Comparison of ENCODE assay signal across 9 mouse cellular contexts in genomic region chr6:122742228-122742899, GRCm38 (mm10). TPM values are rescaled to one million over a fixed set of nuclear protein-coding genes. Genes with fewer than 3 reads are reported as not detected.
DNase-seq lines count a peak whose midpoint lies in the region; ATAC-seq and TF ChIP-seq lines count a peak whose summit lies in the region.
"Had no signal": no experiment of that assay in that cellular context is flagged by ENCODE, and none has a peak within 500 bp of the region (broad histone marks: within the 10 kb centered on the region; RNA-seq: fewer than 3 reads in every experiment).

No protein-coding gene starts in this region.

- peak overlapping the region; percentile 57 for H3K4me2 ChIP-seq in hindbrain, embryonic 16.5 days (ENCODE audit: low read length)

- intact Hi-C loops in left cerebral cortex, postnatal 25 days (cut with DNase I), result loop anchor here (1.0 to 5.0 kb wide), 2 partner anchors 22 to 130 kb away; partner anchors contain the start of gene Necap1

- in situ Hi-C loops in ES-E14 (cut with MboI; ENCODE audit: low sequenced_read_pairs in 2 of 2, unreplicated experiment in 2 of 2), result loop anchor here in 1 of 2 experiments (25.0 kb wide), 1 partner anchor 405 kb away; the partner anchor contains the start of gene Phc1

- peaks cover 30% of the 10 kb centered on the region for H3K36me3 ChIP-seq in ES-E14 (ENCODE audit: control insufficient read depth, insufficient read depth, low read length, poor library complexity, severe bottlenecking)
- H3K36me3 ChIP-seq in forebrain, embryonic 10.5 days (replicated peaks), result peaks cover 5% of the 10 kb centered on the region; the same call in 1 of the 2 replicates
- H3K36me3 ChIP-seq in hindbrain, embryonic 16.5 days (ENCODE audit: control insufficient read depth, insufficient read depth, low read length), result peaks cover under 1% of the 10 kb centered on the region; the same call in 1 of the 2 replicates
- H3K36me3 ChIP-seq in splenic B cell, adult 2 months (ENCODE audit: control insufficient read depth, insufficient read depth, low read length, poor library complexity, severe bottlenecking), result peaks cover 5% of the 10 kb centered on the region; the same call in 1 of the 2 replicates

- no peak for TF ChIP-seq CTCF in bone marrow macrophage, adult 2 months (IDR thresholded peaks at IDR 0.05; ENCODE audit: low read depth, low read length)

- peak; percentile 84 for ATAC-seq in hindbrain, embryonic 16.5 days
- no peak for ATAC-seq in erythroid progenitor cell, adult 5-6 weeks (replicated peaks; ENCODE audit: low FRiP score, poor library complexity, severe bottlenecking)

- peak overlapping the region; percentile 69 for H3K27ac ChIP-seq in ES-E14 (ENCODE audit: insufficient read depth, low read depth, low read length, poor library complexity, severe bottlenecking)
- H3K27ac ChIP-seq in bone marrow macrophage, adult 2 months (ENCODE audit: insufficient read depth, low read depth, low read length), result no peak overlapping the region
- H3K27ac ChIP-seq in forebrain, embryonic 10.5 days, result peak overlapping the region; percentile 77
- peak overlapping the region; percentile 66 for H3K27ac ChIP-seq in hindbrain, embryonic 16.5 days (ENCODE audit: low read depth, low read length)

- peak overlapping the region; percentile 86 to 89 for H3K4me3 ChIP-seq in ES-E14 (ENCODE audit: insufficient read depth in 1 of 2, low read depth in 1 of 2, low read length in 2 of 2, poor library complexity in 1 of 2, severe bottlenecking in 1 of 2)
- peak overlapping the region; percentile 60 for H3K4me3 ChIP-seq in bone marrow macrophage, adult 2 months (ENCODE audit: insufficient read depth, low read length)
- peak overlapping the region; percentile 65 for H3K4me3 ChIP-seq in forebrain, embryonic 10.5 days
- peak overlapping the region; percentile 61 for H3K4me3 ChIP-seq in hindbrain, embryonic 16.5 days (ENCODE audit: low read length)

- no peak for TF ChIP-seq POLR2A in bone marrow macrophage, adult 2 months (IDR thresholded peaks at IDR 0.05; ENCODE audit: borderline replicate concordance, low read depth, low read length)

- DNase-seq in ES-E14 (ENCODE audit: low read depth, low spot score), result peak; percentile 92
- peak; percentile 46 for DNase-seq in forebrain, embryonic 10.5 days (ENCODE audit: extremely low spot score, low spot score)
- DNase-seq in left cerebral cortex, postnatal 25 days (ENCODE audit: low spot score in 2 of 2), result peak; percentile 64 to 73
- DNase-seq in mesoderm, embryonic 11.5 days (ENCODE audit: low read depth, low spot score), result peak; percentile 50
- peak; percentile 80 for DNase-seq in splenic B cell, adult 2 months (ENCODE audit: low read depth, low spot score)

- H3K27me3 ChIP-seq in forebrain, embryonic 10.5 days (ENCODE audit: poor library complexity, severe bottlenecking), result peaks cover 55% of the 10 kb centered on the region
- peaks cover 2% of the 10 kb centered on the region for H3K27me3 ChIP-seq in hindbrain, embryonic 16.5 days (replicated peaks; ENCODE audit: control insufficient read depth, insufficient read depth, low read length)
- H3K27me3 ChIP-seq in splenic B cell, adult 2 months (ENCODE audit: control insufficient read depth, insufficient read depth, low read length, poor library complexity, severe bottlenecking), result no peaks in the 10 kb centered on the region

- no peaks in the 10 kb centered on the region for H3K9me3 ChIP-seq in ES-E14 (ENCODE audit: control insufficient read depth, insufficient read depth, low read depth, low read length)
- no peaks in the 10 kb centered on the region for H3K9me3 ChIP-seq in forebrain, embryonic 10.5 days
- H3K9me3 ChIP-seq in hindbrain, embryonic 16.5 days (ENCODE audit: control insufficient read depth, low read length), result no peaks in the 10 kb centered on the region

- 2% methylated on average over 23 of the region's 23 CpGs for WGBS in forebrain, embryonic 10.5 days
- under 1% methylated on average over 23 of the region's 23 CpGs for WGBS in hindbrain, embryonic 16.5 days

- H3K9ac ChIP-seq in ES-E14 (ENCODE audit: insufficient read depth, low read depth, low read length, poor library complexity, severe bottlenecking), result peak overlapping the region; percentile 96
- peak overlapping the region; percentile 75 for H3K9ac ChIP-seq in hindbrain, embryonic 16.5 days (ENCODE audit: low read depth, low read length)

- peaks cover 2 to 9% of the 10 kb centered on the region in 2 experiments; a peak in 2 of 4 replicates for H3K4me1 ChIP-seq in ES-E14 (ENCODE audit: control insufficient read depth in 2 of 2, insufficient read depth in 2 of 2, low read length in 2 of 2, poor library complexity in 1 of 2)
- H3K4me1 ChIP-seq in bone marrow macrophage, adult 2 months (ENCODE audit: control insufficient read depth, insufficient read depth, low read length), result peaks cover 17% of the 10 kb centered on the region
- H3K4me1 ChIP-seq in forebrain, embryonic 10.5 days, result peaks cover 59% of the 10 kb centered on the region
- peaks cover 8% of the 10 kb centered on the region for H3K4me1 ChIP-seq in hindbrain, embryonic 16.5 days (ENCODE audit: control insufficient read depth, insufficient read depth, low read depth, low read length)

TF ChIP-seq in ES-E14, 5 proteins besides CTCF, POLR2A, EP300 and RAD21:
- TF ChIP-seq HCFC1 (IDR thresholded peaks at IDR 0.05; ENCODE audit: borderline replicate concordance, insufficient read depth, low read length) (no peak), ZC3H11A (IDR thresholded peaks at IDR 0.05; ENCODE audit: borderline replicate concordance, low read depth, low read length) (no peak), ZNF384 (IDR thresholded peaks at IDR 0.05; ENCODE audit: low read depth, low read length) (peak; percentile 92)

RNA-seq across cellular contexts. Expression of gene Nanog, which starts 35.1 kb away (rescaled TPM):
- total RNA-seq in ES-E14 (2012; rRNA removed), result 89.3 and 138 TPM in 2 replicates
- polyA plus RNA-seq in bone marrow macrophage, adult 2 months (2012; ENCODE audit: insufficient read depth, insufficient read length, missing spikeins), result not detected in 2 replicates
- polyA plus RNA-seq in forebrain, embryonic 10.5 days (2016; fragmentation: Nextera tagmentation; extraction: Ambion mirVana), result 0.15 and 0.47 TPM in 2 replicates
- polyA plus RNA-seq in hindbrain, embryonic 16.5 days (2015; fragmentation: Nextera tagmentation; extraction: Ambion mirVana), result 0.08 and 0.25 TPM in 2 replicates
- total RNA-seq in left cerebral cortex, postnatal 25 days (2021), result under 1 TPM in 1 of 2 experiments, not detected in 1; 0.16 TPM
- total RNA-seq in erythroid progenitor cell, adult 5-6 weeks (2015; ENCODE audit: low replicate concordance), result not detected in 2 replicates
- not detected in 2 replicates for total RNA-seq in erythroid progenitor cell, adult 5-6 weeks (2017; ENCODE audit: low replicate concordance)
- polyA plus RNA-seq: large intestine, adult 2 months had no signal

RNA-seq across cellular contexts. Expression of gene Slc2a3, which starts 59.1 kb away (rescaled TPM):
- total RNA-seq in ES-E14 (2012; rRNA removed), result 890 and 1,987 TPM in 2 replicates
- 5.8 and 6.4 TPM in 2 replicates for polyA plus RNA-seq in bone marrow macrophage, adult 2 months (2012; ENCODE audit: insufficient read depth, insufficient read length, missing spikeins)
- 67.3 and 70.7 TPM in 2 replicates for polyA plus RNA-seq in forebrain, embryonic 10.5 days (2016; fragmentation: Nextera tagmentation; extraction: Ambion mirVana)
- polyA plus RNA-seq in hindbrain, embryonic 16.5 days (2015; fragmentation: Nextera tagmentation; extraction: Ambion mirVana), result 57.0 and 57.4 TPM in 2 replicates
- total RNA-seq in left cerebral cortex, postnatal 25 days (2021), result 100 to 1,000 TPM; 142 to 156 TPM
- 9.4 and 13.4 TPM in 2 replicates for total RNA-seq in erythroid progenitor cell, adult 5-6 weeks (2015; ENCODE audit: low replicate concordance)
- 9.4 and 10.8 TPM in 2 replicates for total RNA-seq in erythroid progenitor cell, adult 5-6 weeks (2017; ENCODE audit: low replicate concordance)

Comparison
In these comparisons a context has a peak if more than half of its experiments do, and no peak if none do; other contexts are left out.
1. RNA of gene Nanog, which starts 35.1 kb away (total RNA-seq): 89.3 to 138 TPM in ES-E14; 0.16 TPM in left cerebral cortex, postnatal 25 days and not detected in erythroid progenitor cell, adult 5-6 weeks; every median in the first group is over 10 times any median in the second.
2. RNA of gene Slc2a3, which starts 59.1 kb away (total RNA-seq): 890 to 1,987 TPM in ES-E14 and 142 to 156 TPM in left cerebral cortex, postnatal 25 days; 9.4 to 13.4 TPM in erythroid progenitor cell, adult 5-6 weeks; every median in the first group is over 4 times any median in the second.
3. Peak in every context shown above with its lines, with median percentiles within 50 percentile points of each other: DNase-seq and H3K4me3 ChIP-seq.